Comparison of ENCODE assay signal across 11 mouse cellular contexts in the genomic region with DNA sequence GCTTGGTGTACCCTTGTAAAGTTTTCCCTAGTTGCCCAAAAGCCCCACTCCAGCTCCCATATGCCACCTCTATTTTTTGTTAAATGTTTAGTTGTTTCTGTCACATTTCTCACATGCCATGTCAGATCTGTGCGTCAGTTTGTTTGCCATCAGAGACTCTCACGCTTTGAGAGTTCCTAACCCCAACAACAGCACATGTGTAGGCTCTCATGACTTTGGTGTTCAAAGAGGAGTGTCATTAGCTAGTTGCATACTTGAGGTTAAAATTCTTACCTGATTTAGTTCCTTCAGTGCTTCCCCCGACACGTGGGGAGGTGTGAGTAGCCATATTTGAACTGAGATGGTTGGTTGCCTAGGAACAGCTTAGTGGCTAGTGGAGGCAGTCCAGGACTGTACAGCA. TPM values are rescaled to one million over a fixed set of nuclear protein-coding genes. Genes with fewer than 3 reads are reported as not detected.
DNase-seq lines count a peak whose midpoint lies in the region; ATAC-seq and TF ChIP-seq lines count a peak whose summit lies in the region.
"Had no signal": no experiment of that assay in that cellular context is flagged by ENCODE, and none has a peak within 500 bp of the region (broad histone marks: within the 10 kb centered on the region; RNA-seq: fewer than 3 reads in every experiment).

No protein-coding gene starts in this region.

- no peak for TF ChIP-seq EP300 in heart, adult 2 months (IDR thresholded peaks at IDR 0.05; ENCODE audit: insufficient read depth, low read depth, low read length)

- H3K9me3 ChIP-seq in limb, embryonic 11.5 days (ENCODE audit: control insufficient read depth, low read length) = no peaks in the 10 kb centered on the region
- H3K9me3 ChIP-seq in limb, embryonic 10.5 days (replicated peaks) = no peaks in the 10 kb centered on the region
- no peaks in the 10 kb centered on the region for H3K9me3 ChIP-seq in hindbrain, embryonic 11.5 days (ENCODE audit: control insufficient read depth, low read length)
- no peaks in the 10 kb centered on the region for H3K9me3 ChIP-seq in midbrain, embryonic 15.5 days
- H3K9me3 ChIP-seq: liver, embryonic 12.5 days had no signal

- no peak overlapping the region for H3K9ac ChIP-seq in heart, adult 2 months (ENCODE audit: low read depth, low read length)
- no peak overlapping the region for H3K9ac ChIP-seq in limb, embryonic 11.5 days (ENCODE audit: low read length)
- H3K9ac ChIP-seq in hindbrain, embryonic 11.5 days (ENCODE audit: low read depth, low read length) = no peak overlapping the region
- peak overlapping the region; percentile 17; the same call in 1 of the 2 replicates for H3K9ac ChIP-seq in midbrain, embryonic 15.5 days
- H3K9ac ChIP-seq: liver, embryonic 12.5 days had no signal

- 0 out of 2 replicates have a peak overlapping the region, but pooled peaks have one; percentile 12 for H3K4me2 ChIP-seq in limb, embryonic 11.5 days (ENCODE audit: low read depth, severe bottlenecking)
- H3K4me2 ChIP-seq in hindbrain, embryonic 11.5 days (replicated peaks; ENCODE audit: low read depth, low read length) = peak overlapping the region; percentile 47; the same call in 1 of the 2 replicates
- H3K4me2 ChIP-seq in midbrain, embryonic 15.5 days = peak overlapping the region; percentile 47

- H3K4me3 ChIP-seq in heart, adult 2 months = no peak overlapping the region
- H3K4me3 ChIP-seq in limb, embryonic 11.5 days (ENCODE audit: low read depth, low read length) = no peak overlapping the region
- H3K4me3 ChIP-seq in limb, embryonic 10.5 days = no peak overlapping the region
- H3K4me3 ChIP-seq in hindbrain, embryonic 11.5 days (ENCODE audit: low read depth, low read length) = no peak overlapping the region
- no peak overlapping the region for H3K4me3 ChIP-seq in midbrain, embryonic 15.5 days
- H3K4me3 ChIP-seq: liver, embryonic 12.5 days had no signal

- peaks cover 3% of the 10 kb centered on the region for H3K36me3 ChIP-seq in heart, adult 2 months (ENCODE audit: control insufficient read depth, insufficient read depth, low read length)
- H3K36me3 ChIP-seq in limb, embryonic 11.5 days (ENCODE audit: control insufficient read depth, insufficient read depth, low read length) = no peaks in the 10 kb centered on the region
- peaks cover 4% of the 10 kb centered on the region; the same call in 1 of the 2 replicates for H3K36me3 ChIP-seq in limb, embryonic 10.5 days
- no peaks in the 10 kb centered on the region for H3K36me3 ChIP-seq in hindbrain, embryonic 11.5 days (ENCODE audit: control insufficient read depth, insufficient read depth, low read length)
- H3K36me3 ChIP-seq in midbrain, embryonic 15.5 days (replicated peaks) = no peaks in the 10 kb centered on the region
- H3K36me3 ChIP-seq: liver, embryonic 12.5 days had no signal

- H3K27ac ChIP-seq in heart, adult 2 months = peak overlapping the region; percentile 98; the same call in 1 of the 2 replicates
- H3K27ac ChIP-seq in limb, embryonic 11.5 days (replicated peaks; ENCODE audit: low read depth, low read length) = no peak overlapping the region
- H3K27ac ChIP-seq in limb, embryonic 10.5 days = no peak overlapping the region
- H3K27ac ChIP-seq in hindbrain, embryonic 11.5 days (ENCODE audit: low read depth, low read length) = no peak overlapping the region
- 0 out of 2 replicates have a peak overlapping the region, but pooled peaks have one; percentile 56 for H3K27ac ChIP-seq in midbrain, embryonic 15.5 days
- H3K27ac ChIP-seq: liver, embryonic 12.5 days had no signal

- no peak for TF ChIP-seq POLR2A in heart, adult 2 months (IDR thresholded peaks at IDR 0.05; ENCODE audit: insufficient read depth, low read depth, low read length)

- WGBS in heart, adult 2 months = 79% methylated on average over 4 of the region's 4 CpGs
- 87% methylated on average over 4 of the region's 4 CpGs for WGBS in limb, embryonic 11.5 days
- WGBS in limb, embryonic 10.5 days = 86% methylated on average over 4 of the region's 4 CpGs
- WGBS in hindbrain, embryonic 11.5 days = 68% methylated on average over 4 of the region's 4 CpGs
- 54% methylated on average over 4 of the region's 4 CpGs for WGBS in midbrain, embryonic 15.5 days

- H3K79me2 ChIP-seq in heart, adult 2 months (replicated peaks; ENCODE audit: control insufficient read depth, insufficient read depth, low read length) = peaks cover 2% of the 10 kb centered on the region

- H3K4me1 ChIP-seq in heart, adult 2 months (ENCODE audit: control insufficient read depth, insufficient read depth, low read length) = peaks cover 9% of the 10 kb centered on the region
- H3K4me1 ChIP-seq in limb, embryonic 11.5 days (ENCODE audit: control insufficient read depth, insufficient read depth, low read length) = peaks cover under 1% of the 10 kb centered on the region; the same call in 1 of the 2 replicates
- H3K4me1 ChIP-seq in limb, embryonic 10.5 days = peaks cover 18% of the 10 kb centered on the region
- H3K4me1 ChIP-seq in hindbrain, embryonic 11.5 days (replicated peaks; ENCODE audit: control insufficient read depth, insufficient read depth, low read length) = 0 out of 2 replicates have a peak, but pooled peaks cover 4% of the 10 kb centered on the region
- peaks cover 12% of the 10 kb centered on the region for H3K4me1 ChIP-seq in midbrain, embryonic 15.5 days

- no peak for ATAC-seq in limb, embryonic 11.5 days (ENCODE audit: insufficient number of reproducible peaks, low FRiP score, low TSS enrichment, low read depth)
- ATAC-seq in hindbrain, embryonic 11.5 days (ENCODE audit: low FRiP score) = no peak
- no peak for ATAC-seq in midbrain, embryonic 15.5 days (replicated peaks)
- ATAC-seq: liver, embryonic 12.5 days had no signal

- intact Hi-C loops in heart, adult 2 months (cut with DNase I) = loop anchor here (5.0 to 10.0 kb wide), 3 partner anchors 51 to 1653 kb away; no protein-coding TSS in a partner anchor

- no peaks in the 10 kb centered on the region for H3K27me3 ChIP-seq in heart, adult 2 months (ENCODE audit: control insufficient read depth, insufficient read depth, low read length)
- H3K27me3 ChIP-seq in limb, embryonic 11.5 days (ENCODE audit: control insufficient read depth, insufficient read depth, low read length) = no peaks in the 10 kb centered on the region
- no peaks in the 10 kb centered on the region for H3K27me3 ChIP-seq in limb, embryonic 10.5 days (ENCODE audit: low read depth, poor library complexity, severe bottlenecking)
- H3K27me3 ChIP-seq in hindbrain, embryonic 11.5 days (ENCODE audit: control insufficient read depth, insufficient read depth, low read length) = no peaks in the 10 kb centered on the region
- H3K27me3 ChIP-seq in midbrain, embryonic 15.5 days (replicated peaks) = no peaks in the 10 kb centered on the region
- H3K27me3 ChIP-seq: liver, embryonic 12.5 days had no signal

- no peak for DNase-seq in heart, adult 2 months
- DNase-seq in heart, adult 11 months = no peak
- peak; percentile 20 for DNase-seq in limb, embryonic 11.5 days (ENCODE audit: low spot score)
- DNase-seq in limb, embryonic 10.5 days (ENCODE audit: low spot score) = no peak
- no peak for DNase-seq in hindbrain, embryonic 11.5 days (ENCODE audit: low spot score)
- DNase-seq in adrenal gland, adult 18-20 months (ENCODE audit: low spot score in 2 of 2) = no peak
- no peak for DNase-seq in cerebellum, postnatal 36 days
- DNase-seq: cerebellum, postnatal 25 days; kidney, postnatal 25 days had no signal

- no peak for TF ChIP-seq CTCF in heart, adult 2 months (IDR thresholded peaks at IDR 0.05)

RNA-seq across cellular contexts. Expression of a gene that starts 2.1 kb away (rescaled TPM):
- 100 to 1,000 TPM; 469 to 514 TPM for total RNA-seq in heart, adult 2 months (2021)
- polyA plus RNA-seq in heart, adult 2 months (2012; rRNA removed) = 342 and 549 TPM in 2 replicates
- polyA plus RNA-seq in limb, embryonic 11.5 days (2014; fragmentation: Nextera tagmentation; extraction: Ambion mirVana) = 35.7 and 39.2 TPM in 2 replicates
- 23.9 and 24.2 TPM in 2 replicates for polyA plus RNA-seq in limb, embryonic 10.5 days (2016; fragmentation: Nextera tagmentation; extraction: Ambion mirVana)
- polyA plus RNA-seq in hindbrain, embryonic 11.5 days (2014; fragmentation: Nextera tagmentation; extraction: Ambion mirVana) = 64.2 and 76.5 TPM in 2 replicates
- 34.5 and 39.0 TPM in 2 replicates for polyA plus RNA-seq in midbrain, embryonic 15.5 days (2015; fragmentation: Nextera tagmentation; extraction: Ambion mirVana)
- 100 to 1,000 TPM; 188 to 233 TPM for total RNA-seq in adrenal gland, adult 18-20 months (2021)

Comparison
In these comparisons a context has a peak if more than half of its experiments do, and no peak if none do; other contexts are left out.
1. H3K27ac ChIP-seq: peak in heart, adult 2 months (single experiment) and midbrain, embryonic 15.5 days (single experiment); none in limb, embryonic 11.5 days (single experiment), limb, embryonic 10.5 days (single experiment) and hindbrain, embryonic 11.5 days (single experiment).
2. Peak in every context shown above with its lines, with median percentiles within 50 percentile points of each other: H3K4me2 ChIP-seq.